Mouse (Mus musculus) megakaryocyte, embryonic 14.5 days (primary cell): ENCODE measurements around the gene Cul4a.
"Not testable (repeated sequence)": the region's sequence is repeated elsewhere in the genome, so short reads cannot be mapped to it uniquely, and the experiment has no call there.

Source experiments
- FLI1 ChIP-seq: IDR thresholded peaks from 2 replicates; pipeline ENCODE4 v1.6.1; 2012; ENCODE audit warnings: low read length, inconsistent platforms, mixed read lengths
- GATA1 ChIP-seq: IDR thresholded peaks from 3 replicates; pipeline ENCODE4 v1.6.1; 2012; ENCODE audit warnings: mixed read lengths, low read length, inconsistent platforms, borderline replicate concordance

DNA sequence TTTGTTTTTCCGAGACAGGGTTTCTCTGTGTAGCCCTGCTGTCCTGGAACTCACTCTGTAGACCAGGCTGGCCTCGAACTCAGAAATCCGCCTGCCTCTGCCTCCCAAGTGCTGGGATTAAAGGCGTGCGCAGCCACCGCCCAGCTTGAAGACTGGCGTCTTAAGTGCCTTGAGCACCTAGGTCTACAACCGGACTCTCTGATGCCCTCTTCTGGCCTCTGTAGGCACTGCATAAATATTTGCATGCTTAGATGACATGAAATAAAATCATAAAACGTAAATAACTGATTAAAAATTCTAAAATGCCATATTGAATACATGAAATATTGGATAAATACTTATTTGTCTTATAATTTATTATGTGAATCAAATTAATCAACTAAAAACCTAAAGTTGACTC is 26.8 kb downstream of the Cul4a start:
- TF ChIP-seq FLI1, GATA1: not testable (repeated sequence)
